Comparison of ENCODE assay signal across 31 mouse cellular contexts in genomic region chr3:27491367-27491766, GRCm38 (mm10).
DNase-seq lines count a peak whose midpoint lies in the region; ATAC-seq and TF ChIP-seq lines count a peak whose summit lies in the region.
"Had no signal": no experiment of that assay in that cellular context is flagged by ENCODE, and none has a peak within 500 bp of the region (broad histone marks: within the 10 kb centered on the region; RNA-seq: fewer than 3 reads in every experiment).

No protein-coding gene starts in this region.

- H3K27ac ChIP-seq in heart, embryonic 13.5 days (replicated peaks): peak overlapping the region; percentile 73
- no peak overlapping the region; the same call in 1 of the 2 replicates for H3K27ac ChIP-seq in hindbrain, embryonic 16.5 days (ENCODE audit: low read depth, low read length)
- H3K27ac ChIP-seq in hindbrain, embryonic 10.5 days: no peak overlapping the region
- H3K27ac ChIP-seq in lung, postnatal 0 days (ENCODE audit: low read length): no peak overlapping the region
- H3K27ac ChIP-seq: embryonic facial prominence, embryonic 10.5 days; embryonic facial prominence, embryonic 15.5 days; forebrain, embryonic 12.5 days; liver, embryonic 14.5 days; midbrain, embryonic 10.5 days; neural tube, embryonic 12.5 days; stomach, postnatal 0 days had no signal

- H3K36me3 ChIP-seq in heart, embryonic 13.5 days: peaks cover 79% of the 10 kb centered on the region
- H3K36me3 ChIP-seq in hindbrain, embryonic 16.5 days (ENCODE audit: control insufficient read depth, insufficient read depth, low read length): no peaks in the 10 kb centered on the region
- peaks cover 29% of the 10 kb centered on the region for H3K36me3 ChIP-seq in hindbrain, embryonic 10.5 days
- H3K36me3 ChIP-seq in lung, postnatal 0 days (ENCODE audit: insufficient read depth, low read length): peaks cover 16% of the 10 kb centered on the region; the same call in 1 of the 2 replicates

- TF ChIP-seq EP300 in lung, postnatal 0 days (IDR thresholded peaks at IDR 0.05): no peak

- no peak for TF ChIP-seq CTCF in lung, postnatal 0 days (IDR thresholded peaks at IDR 0.05)

- peaks cover 53% of the 10 kb centered on the region for H3K4me1 ChIP-seq in heart, embryonic 13.5 days
- H3K4me1 ChIP-seq in hindbrain, embryonic 16.5 days (ENCODE audit: control insufficient read depth, insufficient read depth, low read depth, low read length): peaks cover 5% of the 10 kb centered on the region
- peaks cover 12% of the 10 kb centered on the region for H3K4me1 ChIP-seq in hindbrain, embryonic 10.5 days (replicated peaks)
- no peaks in the 10 kb centered on the region for H3K4me1 ChIP-seq in lung, postnatal 0 days (ENCODE audit: insufficient read depth, low read depth, low read length)
- H3K4me1 ChIP-seq: embryonic facial prominence, embryonic 15.5 days had no signal

- H3K9me3 ChIP-seq in heart, embryonic 13.5 days: no peaks in the 10 kb centered on the region
- no peaks in the 10 kb centered on the region for H3K9me3 ChIP-seq in hindbrain, embryonic 16.5 days (ENCODE audit: control insufficient read depth, low read length)
- no peaks in the 10 kb centered on the region for H3K9me3 ChIP-seq in hindbrain, embryonic 10.5 days
- H3K9me3 ChIP-seq in lung, postnatal 0 days (ENCODE audit: low read length): no peaks in the 10 kb centered on the region
- H3K9me3 ChIP-seq: embryonic facial prominence, embryonic 10.5 days; embryonic facial prominence, embryonic 15.5 days; forebrain, embryonic 12.5 days; midbrain, embryonic 10.5 days; neural tube, embryonic 12.5 days had no signal

- no peak overlapping the region for H3K4me3 ChIP-seq in heart, embryonic 13.5 days
- H3K4me3 ChIP-seq in hindbrain, embryonic 16.5 days (ENCODE audit: low read length): no peak overlapping the region
- no peak overlapping the region for H3K4me3 ChIP-seq in hindbrain, embryonic 10.5 days
- no peak overlapping the region for H3K4me3 ChIP-seq in lung, postnatal 0 days (ENCODE audit: low read depth, low read length)
- H3K4me3 ChIP-seq: embryonic facial prominence, embryonic 10.5 days; embryonic facial prominence, embryonic 15.5 days; forebrain, embryonic 12.5 days; midbrain, embryonic 10.5 days; myocyte; neural tube, embryonic 12.5 days had no signal

- no peak for DNase-seq in frontal cortex, postnatal 25 days (ENCODE audit: low spot score in 2 of 2)
- no peak for DNase-seq in heart, adult 11 months
- no peak for DNase-seq in hindbrain, embryonic 10.5 days (ENCODE audit: low spot score)
- no peak for DNase-seq in lung, postnatal 0 days (ENCODE audit: low spot score)
- no peak for DNase-seq in lung, postnatal 36 days
- DNase-seq: adrenal gland, postnatal 10 days; cerebellum, adult 8-10 months; forebrain, postnatal 0 days; gastrocnemius, postnatal 14 days; layer of hippocampus, adult 9-11 months; liver; lung, adult 2 months; lung, postnatal 14 days; right cerebral cortex, adult 18-20 months; right cerebral cortex, postnatal 4 days; thymus, adult 18-20 months; thymus, postnatal 25 days had no signal

- 0 out of 2 replicates have a peak overlapping the region, but pooled peaks have one; percentile 28 for H3K9ac ChIP-seq in heart, embryonic 13.5 days
- H3K9ac ChIP-seq in hindbrain, embryonic 16.5 days (ENCODE audit: low read depth, low read length): no peak overlapping the region
- no peak overlapping the region for H3K9ac ChIP-seq in lung, postnatal 0 days (replicated peaks; ENCODE audit: low read depth)
- H3K9ac ChIP-seq: embryonic facial prominence, embryonic 15.5 days; forebrain, embryonic 12.5 days; forebrain, postnatal 0 days; liver, embryonic 14.5 days; neural tube, embryonic 12.5 days had no signal

- H3K27me3 ChIP-seq in heart, embryonic 13.5 days (replicated peaks): no peaks in the 10 kb centered on the region
- H3K27me3 ChIP-seq in hindbrain, embryonic 16.5 days (replicated peaks; ENCODE audit: control insufficient read depth, insufficient read depth, low read length): no peaks in the 10 kb centered on the region
- no peaks in the 10 kb centered on the region for H3K27me3 ChIP-seq in hindbrain, embryonic 10.5 days (ENCODE audit: insufficient read depth, poor library complexity, severe bottlenecking)
- no peaks in the 10 kb centered on the region for H3K27me3 ChIP-seq in lung, postnatal 0 days (replicated peaks; ENCODE audit: insufficient read depth, low read length)
- H3K27me3 ChIP-seq: CH12.LX; embryonic facial prominence, embryonic 15.5 days; forebrain, embryonic 12.5 days; neural tube, embryonic 12.5 days had no signal

- 0 out of 2 replicates have a peak overlapping the region, but pooled peaks have one; percentile 7 for H3K4me2 ChIP-seq in heart, embryonic 13.5 days
- H3K4me2 ChIP-seq in hindbrain, embryonic 16.5 days (ENCODE audit: low read length): no peak overlapping the region
- no peak overlapping the region for H3K4me2 ChIP-seq in lung, postnatal 0 days (replicated peaks; ENCODE audit: low read depth, low read length)
- H3K4me2 ChIP-seq: embryonic facial prominence, embryonic 15.5 days; forebrain, embryonic 12.5 days; neural tube, embryonic 12.5 days had no signal

- ATAC-seq in frontal cortex, adult (ENCODE audit: low TSS enrichment): peak; percentile 14; the same call in 1 of the 2 replicates
- ATAC-seq in heart, embryonic 13.5 days (ENCODE audit: extremely low read depth, insufficient number of reproducible peaks, low FRiP score, low TSS enrichment): no peak
- peak; percentile 28; the same call in 1 of the 2 replicates for ATAC-seq in hindbrain, embryonic 16.5 days
- peak; percentile 32; the same call in 1 of the 2 replicates for ATAC-seq in lung, postnatal 0 days
- ATAC-seq: forebrain, postnatal 0 days; intestine, postnatal 0 days; midbrain, embryonic 16.5 days had no signal

- 56% methylated on average over 8 of the region's 8 CpGs for WGBS in heart, embryonic 13.5 days
- 87% methylated on average over 8 of the region's 8 CpGs for WGBS in hindbrain, embryonic 16.5 days
- 93% methylated on average over 8 of the region's 8 CpGs for WGBS in hindbrain, embryonic 10.5 days
- 61% methylated on average over 8 of the region's 8 CpGs for WGBS in lung, postnatal 0 days
